Mouse (Mus musculus) stomach, embryonic 14.5 days (tissue): ENCODE results near the gene 4930442H23Rik. TPM values are rescaled to one million over a fixed set of nuclear protein-coding genes. Genes with fewer than 3 reads are reported as not detected.
"Not testable (repeated sequence)": the region's sequence is repeated elsewhere in the genome, so short reads cannot be mapped to it uniquely, and the experiment has no call there.

Experiments used
- ATAC-seq: fragments of 200-750 bp; cut with Nextera tagmentation; 2 replicates; pipeline ENCODE4 v1.8.0; 2017; ENCODE audit warnings: low read depth, moderate TSS enrichment; ENCODE audit not compliant: insufficient number of reproducible peaks, insufficient read depth, low FRiP score
- H3K27ac ChIP-seq: fragments of 300-500 bp; sonication (generic); 2 replicates; pipeline ENCODE4 v1.5.1; 2014; ENCODE audit warnings: mild to moderate bottlenecking, low read length, moderate library complexity, mixed read lengths
- H3K27me3 ChIP-seq: fragments of 300-500 bp; sonication (generic); 2 replicates; pipeline ENCODE4 v1.6.1; 2014; ENCODE audit warnings: low read length, control low read depth, mixed read lengths; ENCODE audit not compliant: control insufficient read depth, insufficient read depth
- H3K36me3 ChIP-seq: fragments of 300-500 bp; sonication (generic); 2 replicates; pipeline ENCODE4 v1.6.1; 2014; ENCODE audit warnings: mild to moderate bottlenecking, control low read depth, low read length, moderate library complexity, mixed read lengths; ENCODE audit not compliant: control insufficient read depth, insufficient read depth
- H3K4me1 ChIP-seq: fragments of 300-500 bp; sonication (generic); 2 replicates; pipeline ENCODE4 v1.6.1; 2014; ENCODE audit warnings: low read length, control low read depth, mixed read lengths; ENCODE audit not compliant: control insufficient read depth, insufficient read depth
- H3K4me2 ChIP-seq: fragments of 300-500 bp; sonication (generic); replicated peaks from 2 replicates; pipeline ENCODE4 v1.6.1; 2014; ENCODE audit warnings: low read depth, low read length, control low read depth
- H3K4me3 ChIP-seq: fragments of 300-500 bp; sonication (generic); 2 replicates; pipeline ENCODE4 v1.5.1; 2014; ENCODE audit warnings: low read depth, low read length, control low read depth
- H3K9ac ChIP-seq: fragments of 300-500 bp; sonication (generic); replicated peaks from 2 replicates; pipeline ENCODE4 v1.6.1; 2014; ENCODE audit warnings: low read depth, mild to moderate bottlenecking, control low read depth, low read length, moderate library complexity, mixed read lengths
- H3K9me3 ChIP-seq: fragments of 300-500 bp; sonication (generic); 2 replicates; pipeline ENCODE4 v1.6.1; 2016; ENCODE audit warnings: low read depth, low read length, control low read depth; ENCODE audit not compliant: control insufficient read depth
- WGBS: fragments of 180-500 bp; shearing (Covaris S2); extraction: QIAGEN DNeasy Blood & Tissue Kit; methylation state at CpG from one replicate; pipeline ENCODE4 v1.1.7; 2014; 5-methylcytosine and 5-hydroxymethylcytosine counted together
- polyA plus RNA-seq: library from polyadenylated mRNA; unstranded; fragments of >200 nt; fragmentation: Nextera tagmentation; extraction: Ambion mirVana; gene quantifications from 2 replicates; pipeline ENCODE4 v1.2.1, GENCODE M21; 2014

4930442H23Rik gene
- not detected in 2 replicates for polyA plus RNA-seq

DNA sequence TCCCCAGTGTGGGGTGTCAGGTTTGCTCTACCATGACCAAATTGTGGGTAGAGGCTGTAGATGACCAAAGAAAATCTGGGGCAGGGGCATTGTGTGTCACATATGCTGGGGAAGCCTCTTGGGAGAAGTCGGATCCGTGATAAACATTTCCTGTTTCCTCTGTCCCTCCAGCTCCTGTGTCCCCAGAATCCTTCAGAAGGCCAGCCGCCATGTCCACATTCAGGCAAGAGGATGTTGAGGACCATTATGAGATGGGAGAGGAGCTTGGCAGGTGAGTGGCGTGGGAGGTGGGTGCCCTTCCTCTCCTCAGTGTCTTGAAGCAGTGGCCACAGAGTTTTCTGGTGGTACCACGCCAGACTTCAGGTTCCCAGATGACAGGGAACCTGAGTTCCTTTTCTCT lies at the start of gene 4930442H23Rik:
Gene 4930442H23Rik, minus strand, starts transcription at position 45 of the 400 bp plus-strand sequence.
- H3K27me3 ChIP-seq: no peaks in the 10 kb centered on the region
- 79% methylated on average over 5 of the region's 5 CpGs for WGBS
- peak within 1 kb of the TSS; percentile 65 for H3K9ac ChIP-seq
- peak within 1 kb of the TSS; percentile 61 for H3K4me2 ChIP-seq
- peaks cover 53% of the 10 kb centered on the region for H3K36me3 ChIP-seq
- H3K9me3 ChIP-seq: no peaks in the 10 kb centered on the region
- no peak for ATAC-seq
- H3K27ac ChIP-seq: peak within 1 kb of the TSS; percentile 85
- peak within 1 kb of the TSS; percentile 63 for H3K4me3 ChIP-seq
- H3K4me1 ChIP-seq: peaks cover 20% of the 10 kb centered on the region

DNA sequence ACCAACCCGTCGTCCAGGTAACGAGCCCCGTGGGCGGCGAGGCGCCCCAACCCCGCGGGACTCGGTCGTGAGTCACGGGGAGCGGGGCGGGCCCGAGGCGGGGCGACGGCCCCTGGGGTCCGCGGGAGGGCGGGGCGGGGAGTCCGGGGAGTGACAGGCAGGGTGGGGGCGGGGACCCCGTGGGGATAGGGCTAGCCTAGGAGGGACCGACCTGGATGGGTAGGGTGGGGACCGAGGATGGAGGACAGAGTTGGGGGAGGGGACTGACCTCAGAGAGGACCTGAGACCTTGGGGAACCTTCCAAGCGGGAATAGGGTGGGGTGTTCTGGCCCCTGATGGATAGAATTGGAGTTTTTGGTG lies 49.6 kb upstream of the 4930442H23Rik start:
- no peaks in the 10 kb centered on the region for H3K9me3 ChIP-seq
- 1% methylated on average over 25 of the region's 28 CpGs for WGBS
- peaks cover 18% of the 10 kb centered on the region for H3K27me3 ChIP-seq
- H3K27ac ChIP-seq: no peak overlapping the region
- peak overlapping the region; percentile 62 for H3K4me2 ChIP-seq
- H3K4me1 ChIP-seq: 0 out of 2 replicates have a peak, but pooled peaks cover 8% of the 10 kb centered on the region
- H3K36me3 ChIP-seq: no peaks in the 10 kb centered on the region
- peak; percentile 64 for ATAC-seq
- H3K4me3 ChIP-seq: peak overlapping the region; percentile 76
- peak overlapping the region; percentile 74 for H3K9ac ChIP-seq

DNA sequence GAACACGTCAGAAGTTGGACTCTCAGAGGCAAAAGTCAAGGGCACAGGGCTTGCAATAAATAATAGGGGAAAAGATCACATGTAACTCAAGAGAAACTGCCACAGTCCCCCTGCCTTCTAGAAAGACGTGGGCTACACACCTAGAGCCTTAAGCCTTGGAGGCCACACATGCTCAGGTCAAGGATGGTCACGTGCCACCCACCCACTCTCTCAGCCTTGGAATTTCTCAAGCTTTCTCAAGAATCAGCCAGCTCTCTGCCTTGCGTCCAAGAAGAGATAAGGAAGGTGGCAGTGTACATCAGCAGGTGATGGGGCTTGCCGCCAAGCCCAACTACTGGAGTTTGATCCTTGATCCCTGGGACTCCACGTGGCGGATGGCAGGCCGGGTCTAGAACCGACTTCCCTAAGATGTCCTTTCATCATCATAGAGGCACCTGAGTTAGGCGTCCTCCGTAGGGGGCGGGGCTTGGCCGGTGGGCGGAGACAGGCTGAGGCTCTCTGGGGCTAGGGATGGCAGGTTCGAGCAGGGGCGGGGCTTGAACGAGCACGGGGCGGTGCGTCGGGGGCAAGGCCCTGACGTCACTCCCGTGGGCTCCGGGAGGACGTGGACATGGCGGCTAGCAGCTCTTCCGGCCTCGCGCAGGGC lies 49.1 kb upstream of the 4930442H23Rik start, which contains the start of gene Zfr2:
Gene Zfr2, plus strand, starts transcription at position 576 of the 646 bp plus-strand sequence.
- peak; percentile 92 for ATAC-seq
- H3K9me3 ChIP-seq: no peaks in the 10 kb centered on the region
- H3K4me2 ChIP-seq: peak within 1 kb of the TSS; percentile 62
- peak within 1 kb of the TSS; percentile 74 for H3K9ac ChIP-seq
- WGBS: 6% methylated on average over 25 of the region's 29 CpGs
- 0 out of 2 replicates have a peak, but pooled peaks cover 8% of the 10 kb centered on the region for H3K4me1 ChIP-seq
- peak within 1 kb of the TSS; percentile 76 for H3K4me3 ChIP-seq
- peaks cover 18% of the 10 kb centered on the region for H3K27me3 ChIP-seq
- H3K27ac ChIP-seq: no peak within 1 kb of the TSS
- H3K36me3 ChIP-seq: no peaks in the 10 kb centered on the region

DNA sequence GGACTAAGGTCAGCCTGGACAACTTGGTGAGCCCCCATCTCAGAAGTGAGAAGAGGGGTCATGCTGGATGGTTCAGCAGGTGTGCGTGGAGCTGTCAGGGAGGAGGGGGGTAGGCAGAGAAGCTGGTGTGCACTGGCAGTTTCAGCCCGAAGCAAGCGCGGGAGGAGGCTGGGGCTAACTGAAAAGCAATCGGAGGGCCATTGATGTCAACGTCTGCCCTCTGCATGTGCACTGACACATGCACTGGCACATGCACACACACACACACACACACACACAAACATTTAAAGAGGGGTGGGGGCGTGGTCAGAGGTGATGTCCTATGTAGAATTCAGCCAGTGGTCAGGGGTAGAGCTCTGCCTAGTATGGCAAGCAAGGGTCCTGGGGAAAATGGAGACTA lies 47.8 kb upstream of the 4930442H23Rik start:
- H3K36me3 ChIP-seq: no peaks in the 10 kb centered on the region
- H3K27ac ChIP-seq: no peak overlapping the region
- WGBS: 53% methylated on average over 7 of the region's 7 CpGs
- peaks cover 18% of the 10 kb centered on the region for H3K27me3 ChIP-seq
- no peak for ATAC-seq
- H3K4me2 ChIP-seq: no peak overlapping the region
- H3K4me3 ChIP-seq: no peak overlapping the region
- H3K4me1 ChIP-seq: 0 out of 2 replicates have a peak, but pooled peaks cover 8% of the 10 kb centered on the region
- no peak overlapping the region for H3K9ac ChIP-seq
- no peaks in the 10 kb centered on the region for H3K9me3 ChIP-seq

DNA sequence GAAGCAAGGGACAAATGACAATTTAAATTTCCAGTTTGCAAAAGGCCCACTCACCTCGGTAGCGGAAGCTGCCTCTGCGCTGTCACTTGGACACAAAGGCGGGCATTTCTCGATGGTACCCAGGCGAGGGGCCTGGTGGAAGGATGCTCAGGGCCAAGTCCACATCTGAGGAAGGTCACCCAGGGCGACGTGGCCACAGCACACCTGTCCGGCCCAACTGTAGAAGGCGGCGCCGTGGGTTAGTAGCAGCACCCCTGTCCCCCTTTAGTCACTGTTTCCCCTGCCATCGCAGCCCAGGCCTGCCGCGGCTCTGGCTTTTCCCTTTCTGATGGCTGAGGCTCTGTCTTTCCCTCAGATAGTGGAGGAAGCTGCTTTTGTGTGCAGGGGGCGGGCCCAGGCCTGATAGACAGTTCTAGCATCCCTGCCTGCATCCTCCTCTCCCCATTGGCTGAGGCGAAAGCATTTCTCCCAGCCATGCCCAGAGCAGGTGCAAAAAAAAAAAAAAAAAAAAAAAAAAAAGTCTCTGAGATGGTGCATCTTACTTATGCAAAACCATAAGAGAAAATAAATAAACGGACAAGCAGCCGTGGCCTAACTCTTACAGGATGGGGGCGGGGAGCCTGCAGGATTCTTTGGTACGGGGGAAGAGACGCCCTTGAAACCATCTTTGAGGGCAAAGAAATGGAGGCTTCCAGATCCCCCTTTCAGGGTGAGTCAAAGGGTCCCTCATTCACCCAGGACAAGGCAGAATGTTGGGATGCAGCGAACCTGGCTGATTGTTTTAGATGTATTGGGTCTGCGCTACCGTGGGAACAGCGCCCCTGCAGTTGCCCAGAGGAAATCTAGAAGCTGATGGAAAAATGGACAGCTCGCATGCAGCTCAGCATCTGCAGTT lies 47.0 kb upstream of the 4930442H23Rik start, which contains the start of gene Atcay:
Gene Atcay, minus strand, starts transcription at position 396 of the 895 bp plus-strand sequence.
- Histone ChIP-seq H3K4me3 (peak within 1 kb of the TSS; percentile 9; the same call in 1 of the 2 replicates), H3K9me3 (no peaks in the 10 kb centered on the region), H3K27ac (no peak within 1 kb of the TSS), H3K4me1 (0 out of 2 replicates have a peak, but pooled peaks cover 8% of the 10 kb centered on the region), H3K36me3 (no peaks in the 10 kb centered on the region), H3K27me3 (peaks cover 18% of the 10 kb centered on the region), H3K4me2 (peak within 1 kb of the TSS; percentile 16; the same call in 1 of the 2 replicates), H3K9ac (no peak within 1 kb of the TSS)
- WGBS: 14% methylated on average over 27 of the region's 27 CpGs
- ATAC-seq: no peak

DNA sequence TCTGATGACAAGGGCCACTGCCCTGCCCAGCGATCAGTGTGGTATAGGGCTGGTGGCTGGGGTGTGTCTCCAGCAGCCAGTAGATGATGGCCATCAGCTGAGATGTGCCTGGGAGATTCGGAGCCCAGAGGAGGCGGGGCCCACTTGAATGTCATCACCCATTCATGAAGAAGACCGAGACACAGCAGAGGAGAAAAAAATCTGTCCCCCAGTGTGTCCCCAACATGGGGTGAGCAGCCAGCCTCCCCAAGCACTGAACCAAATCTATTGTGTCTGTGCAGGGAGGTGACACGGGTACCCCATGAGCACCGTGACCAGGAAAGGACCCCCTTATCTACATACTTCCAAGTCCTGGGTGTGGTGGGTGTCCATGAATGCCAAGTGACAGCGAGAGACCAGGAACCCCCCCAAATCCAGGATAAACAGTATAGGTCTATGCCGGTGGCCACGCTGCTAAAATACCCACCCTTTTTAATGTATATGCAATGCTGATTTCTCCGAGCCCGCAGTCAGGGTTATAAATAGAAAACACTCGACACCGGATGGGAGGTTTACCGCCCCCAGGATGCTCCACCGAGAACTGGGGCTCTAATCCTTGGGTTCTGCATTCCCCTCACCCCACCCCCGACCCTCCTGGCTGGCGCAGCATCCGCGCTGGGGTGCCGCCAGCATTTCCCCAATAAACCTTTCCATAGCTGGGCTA lies 46.2 kb upstream of the 4930442H23Rik start:
- H3K9me3 ChIP-seq: no peaks in the 10 kb centered on the region
- peak overlapping the region; percentile 9; the same call in 1 of the 2 replicates for H3K4me3 ChIP-seq
- no peak overlapping the region for H3K9ac ChIP-seq
- H3K27me3 ChIP-seq: peaks cover 18% of the 10 kb centered on the region
- no peak overlapping the region for H3K27ac ChIP-seq
- 13% methylated on average over 20 of the region's 20 CpGs for WGBS
- 0 out of 2 replicates have a peak, but pooled peaks cover 8% of the 10 kb centered on the region for H3K4me1 ChIP-seq
- H3K36me3 ChIP-seq: no peaks in the 10 kb centered on the region
- ATAC-seq: no peak
- H3K4me2 ChIP-seq: peak overlapping the region; percentile 16; the same call in 1 of the 2 replicates

DNA sequence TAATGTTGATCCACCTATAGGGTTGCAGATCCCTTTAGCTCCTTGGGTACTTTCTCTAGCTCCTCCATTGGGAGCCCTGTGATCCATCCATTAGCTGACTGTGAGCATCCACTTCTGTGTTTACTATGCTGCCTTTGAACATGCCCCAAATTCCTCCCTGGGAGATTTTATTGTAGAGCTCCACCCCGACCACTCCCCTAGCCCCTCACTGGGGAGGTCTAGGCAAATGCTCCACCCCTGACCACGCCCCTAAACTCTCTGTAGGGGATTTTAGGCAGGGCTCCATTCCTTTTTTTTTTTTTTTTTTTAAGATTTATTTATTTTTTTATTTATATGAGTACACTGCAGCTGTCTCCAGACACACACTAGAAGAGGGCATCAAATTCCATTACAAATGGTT lies 40.1 kb upstream of the 4930442H23Rik start:
- H3K27me3 ChIP-seq, H3K4me3 ChIP-seq, H3K36me3 ChIP-seq, H3K27ac ChIP-seq, H3K4me2 ChIP-seq, H3K9me3 ChIP-seq, ATAC-seq, H3K4me1 ChIP-seq, H3K9ac ChIP-seq: not testable (repeated sequence)
- 67% methylated on average over 2 of the region's 2 CpGs for WGBS
